10 mouse cellular contexts compared by ENCODE assay signal in genomic region chr19:50013659-50014058, GRCm38 (mm10).
DNase-seq lines count a peak whose midpoint lies in the region; ATAC-seq lines count a peak whose summit lies in the region.
"Had no signal": no experiment of that assay in that cellular context is flagged by ENCODE, and none has a peak within 500 bp of the region (broad histone marks: within the 10 kb centered on the region; RNA-seq: fewer than 3 reads in every experiment).

No protein-coding gene starts in this region.

- H3K9me3 ChIP-seq in heart, embryonic 15.5 days (replicated peaks) = no peaks in the 10 kb centered on the region
- no peaks in the 10 kb centered on the region for H3K9me3 ChIP-seq in heart, embryonic 10.5 days
- no peaks in the 10 kb centered on the region for H3K9me3 ChIP-seq in intestine, embryonic 16.5 days (ENCODE audit: control insufficient read depth, low read length)
- H3K9me3 ChIP-seq: hindbrain, embryonic 15.5 days had no signal

- intact Hi-C loops in left cerebral cortex, postnatal 14 days (cut with DNase I) = no loop called here

- H3K4me3 ChIP-seq in heart, embryonic 15.5 days = no peak overlapping the region
- no peak overlapping the region for H3K4me3 ChIP-seq in heart, embryonic 10.5 days
- no peak overlapping the region for H3K4me3 ChIP-seq in intestine, embryonic 16.5 days (ENCODE audit: low read length)
- H3K4me3 ChIP-seq: hindbrain, embryonic 15.5 days had no signal

- no peaks in the 10 kb centered on the region for H3K36me3 ChIP-seq in heart, embryonic 15.5 days
- H3K36me3 ChIP-seq in heart, embryonic 10.5 days = no peaks in the 10 kb centered on the region
- no peaks in the 10 kb centered on the region for H3K36me3 ChIP-seq in intestine, embryonic 16.5 days (ENCODE audit: control insufficient read depth, insufficient read depth, low read length)
- H3K36me3 ChIP-seq: hindbrain, embryonic 15.5 days had no signal

- no peak overlapping the region for H3K4me2 ChIP-seq in heart, embryonic 15.5 days
- no peak overlapping the region for H3K4me2 ChIP-seq in intestine, embryonic 16.5 days (ENCODE audit: low read depth, low read length)
- H3K4me2 ChIP-seq: hindbrain, embryonic 15.5 days had no signal

- ATAC-seq in heart, embryonic 15.5 days (replicated peaks; ENCODE audit: insufficient number of reproducible peaks, insufficient read depth, low FRiP score, low read depth) = 0 out of 2 replicates have a peak, but pooled peaks have one; percentile 66
- no peak for ATAC-seq in intestine, embryonic 16.5 days

- 21% methylated on average over 2 of the region's 2 CpGs for WGBS in heart, embryonic 15.5 days
- 36% methylated on average over 2 of the region's 2 CpGs for WGBS in heart, embryonic 10.5 days
- WGBS in intestine, embryonic 16.5 days = 48% methylated on average over 2 of the region's 2 CpGs

- no peaks in the 10 kb centered on the region for H3K27me3 ChIP-seq in heart, embryonic 15.5 days
- no peaks in the 10 kb centered on the region for H3K27me3 ChIP-seq in heart, embryonic 10.5 days (ENCODE audit: insufficient read depth, poor library complexity, severe bottlenecking)
- H3K27me3 ChIP-seq in intestine, embryonic 16.5 days (replicated peaks; ENCODE audit: control insufficient read depth, insufficient read depth, low read length) = no peaks in the 10 kb centered on the region
- H3K27me3 ChIP-seq: hindbrain, embryonic 15.5 days had no signal

- no peak for DNase-seq in heart, embryonic 10.5 days (ENCODE audit: low spot score)
- DNase-seq in Muller cell, postnatal 12 days (ENCODE audit: inconsistent ontology term) = peak; percentile 12
- DNase-seq in frontal cortex, adult 2 months (ENCODE audit: extremely low spot score in 1 of 2, low spot score in 1 of 2) = peak; percentile 31 to 66
- DNase-seq in left cerebral cortex, postnatal 14 days (ENCODE audit: low spot score in 2 of 2) = peak; percentile 35 to 63
- no peak for DNase-seq in spleen, postnatal 14 days (ENCODE audit: low spot score in 2 of 2)
- DNase-seq in kidney, adult 9 months = no peak
- DNase-seq: cerebellum, adult 2 months had no signal

- no peaks in the 10 kb centered on the region for H3K4me1 ChIP-seq in heart, embryonic 15.5 days (replicated peaks)
- H3K4me1 ChIP-seq in heart, embryonic 10.5 days = no peaks in the 10 kb centered on the region
- H3K4me1 ChIP-seq in intestine, embryonic 16.5 days (ENCODE audit: control insufficient read depth, insufficient read depth, low read length) = no peaks in the 10 kb centered on the region
- H3K4me1 ChIP-seq: hindbrain, embryonic 15.5 days had no signal

- H3K27ac ChIP-seq in heart, embryonic 15.5 days = no peak overlapping the region
- H3K27ac ChIP-seq in heart, embryonic 10.5 days = no peak overlapping the region
- no peak overlapping the region for H3K27ac ChIP-seq in intestine, embryonic 16.5 days (ENCODE audit: low read length)
- H3K27ac ChIP-seq: hindbrain, embryonic 15.5 days had no signal

- H3K9ac ChIP-seq in heart, embryonic 15.5 days = no peak overlapping the region
- H3K9ac ChIP-seq in intestine, embryonic 16.5 days (ENCODE audit: low read depth, low read length) = no peak overlapping the region
- H3K9ac ChIP-seq: hindbrain, embryonic 15.5 days had no signal

Comparison
In these comparisons a context has a peak if more than half of its experiments do, and no peak if none do; other contexts are left out.
1. DNase-seq: peak in Muller cell, postnatal 12 days (single experiment), frontal cortex, adult 2 months (2 of 2) and left cerebral cortex, postnatal 14 days (2 of 2); none in heart, embryonic 10.5 days (single experiment), spleen, postnatal 14 days (0 of 2) and kidney, adult 9 months (single experiment).